Mouse (Mus musculus) liver, adult 2 months (tissue): ENCODE measurements around the gene H2-T3.

ENCODE experiments used
- CTCF ChIP-seq: fragments of 200-500 bp; IDR thresholded peaks from 2 replicates; pipeline ENCODE4 v1.5.1; 2011; ENCODE audit warnings: low read depth, low read length, control low read depth
- POLR2A ChIP-seq: fragments of 200-500 bp; IDR thresholded peaks from 2 replicates; pipeline ENCODE4 v1.6.1; 2011; ENCODE audit warnings: low read length, control low read depth; ENCODE audit not compliant: insufficient read depth; ENCODE audit errors: extremely low read depth

GRCm38 (mm10) chr17:36189491-36190168, 457 bp downstream of the H2-T3 start:
- TF ChIP-seq POLR2A (no peak), CTCF (no peak)
